Mouse (Mus musculus): ENCODE results near the gene Slc9a5.

DNA sequence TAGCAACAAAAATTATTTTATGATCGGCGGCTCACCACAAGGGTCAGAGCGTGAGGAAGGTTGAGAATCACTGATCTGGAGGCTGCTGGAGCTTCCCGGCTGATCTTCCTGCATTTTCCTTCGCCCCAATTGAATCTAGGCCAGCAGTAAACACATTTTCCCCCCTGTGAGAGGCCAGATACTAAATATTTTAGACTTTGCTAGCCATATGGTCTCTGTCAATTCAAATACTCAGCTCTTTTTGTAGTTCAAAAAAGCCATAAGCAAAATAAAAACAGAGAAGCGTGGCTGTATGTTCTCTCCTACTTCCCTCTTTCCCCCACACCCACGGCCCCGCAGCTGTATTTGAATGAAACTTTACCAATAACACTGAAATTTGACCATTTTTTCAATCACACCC, 54.8 kb downstream of the Slc9a5 start:
- no peak for TF ChIP-seq POLR2A (IDR thresholded peaks at IDR 0.05; ENCODE audit: borderline replicate concordance, low read depth, low read length)
- no peak for TF ChIP-seq CTCF (IDR thresholded peaks at IDR 0.05; ENCODE audit: low read depth, low read length)
